Mouse (Mus musculus) retina, postnatal 1 day (tissue): ENCODE data around the gene Ift52.

Experiments
- DNase-seq: peaks from one replicate; pipeline ENCODE4 v3.0.0-alpha.2; 2012

Gene Ift52

DNA sequence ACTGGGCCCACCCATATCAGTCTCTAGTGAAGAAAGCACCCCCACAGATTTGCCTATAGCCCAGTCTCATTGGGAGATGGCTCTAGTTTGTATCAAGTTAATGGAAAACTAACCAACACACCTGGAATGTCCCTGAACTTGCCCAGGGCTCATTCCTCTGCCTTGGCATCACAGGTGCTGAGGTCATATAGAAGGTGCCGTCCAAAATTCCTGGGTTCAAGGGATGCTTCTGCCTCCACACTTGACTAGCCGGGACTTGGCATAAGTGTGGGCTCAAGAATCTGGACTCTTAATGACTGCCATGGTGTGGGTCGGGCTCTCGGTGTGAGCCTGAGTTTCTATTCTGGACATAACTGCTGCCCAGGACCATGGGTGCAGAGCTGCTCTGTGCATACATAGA is 61.9 kb downstream of the Ift52 start:
- DNase-seq = no peak

GRCm38 (mm10) chr2:163082591-163082990 is 65.4 kb downstream of the Ift52 start:
- no peak for DNase-seq

DNA sequence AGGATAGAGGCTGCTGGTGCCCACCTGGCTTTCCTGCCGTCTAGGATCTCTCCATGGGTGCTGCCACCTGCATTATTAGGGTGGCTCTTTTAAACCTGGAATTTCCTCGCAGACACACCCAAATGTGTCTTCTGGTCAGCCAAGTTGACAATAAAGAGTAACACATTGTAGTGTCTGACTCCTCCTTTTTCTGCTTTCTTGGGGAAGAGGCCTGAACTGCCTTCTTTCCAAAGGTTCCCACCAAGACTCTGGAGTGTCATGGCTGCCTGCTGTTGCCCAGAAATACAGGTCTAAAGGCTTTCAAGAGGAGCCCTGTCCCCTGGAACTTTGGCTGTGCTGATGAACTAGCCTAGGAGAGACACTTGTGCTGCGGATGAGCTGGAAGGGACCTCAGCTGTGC is 67.4 kb downstream of the Ift52 start:
- DNase-seq = no peak

GRCm38 (mm10) chr2:163085047-163085446 is 67.9 kb downstream of the Ift52 start:
- DNase-seq = no peak

DNA sequence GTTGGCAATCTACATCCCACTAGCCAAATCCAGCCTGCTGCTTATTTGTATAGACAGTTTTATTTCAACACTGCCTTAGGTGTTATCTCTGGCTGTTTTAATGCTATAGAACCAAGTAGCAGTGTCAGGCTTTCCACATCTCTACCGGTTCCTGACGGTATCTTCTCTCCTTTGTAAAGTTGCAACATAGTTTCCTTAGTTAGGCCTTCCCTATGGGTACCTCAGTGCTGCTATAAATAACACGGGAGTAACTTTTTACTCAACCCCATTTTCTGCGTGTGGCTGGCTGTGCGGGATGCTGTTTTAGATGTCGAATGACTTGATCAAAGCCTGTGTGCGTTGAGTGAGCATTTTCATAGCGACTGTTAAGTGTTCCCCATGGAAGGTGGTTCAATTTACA is 69.4 kb downstream of the Ift52 start:
- no peak for DNase-seq

DNA sequence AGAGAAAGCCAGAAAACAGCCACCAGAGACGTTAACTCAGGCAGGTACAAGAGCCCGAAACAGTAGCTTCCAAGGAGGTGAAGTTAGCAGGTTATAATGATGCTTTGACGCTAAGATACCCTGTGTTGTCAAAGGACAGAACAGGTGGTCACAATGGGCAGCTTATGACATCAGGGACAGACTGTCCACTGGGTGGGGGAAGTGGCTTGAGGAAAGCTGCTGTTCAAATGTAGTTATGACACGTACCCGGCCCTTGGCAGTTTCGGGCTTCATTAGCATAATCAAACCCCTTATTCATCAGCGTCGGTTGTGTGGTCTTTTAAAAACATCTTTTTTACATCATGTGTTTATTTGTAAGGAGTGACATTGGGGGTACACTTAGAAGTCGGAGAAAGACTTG is 70.6 kb downstream of the Ift52 start, which contains the start of gene Gtsf1l:
Gtsf1l (minus strand) TSS at position 128 of the 400 bp plus-strand sequence.
- no peak for DNase-seq

GRCm38 (mm10) chr2:163089475-163090123 is 72.4 kb downstream of the Ift52 start:
- no peak for DNase-seq

DNA sequence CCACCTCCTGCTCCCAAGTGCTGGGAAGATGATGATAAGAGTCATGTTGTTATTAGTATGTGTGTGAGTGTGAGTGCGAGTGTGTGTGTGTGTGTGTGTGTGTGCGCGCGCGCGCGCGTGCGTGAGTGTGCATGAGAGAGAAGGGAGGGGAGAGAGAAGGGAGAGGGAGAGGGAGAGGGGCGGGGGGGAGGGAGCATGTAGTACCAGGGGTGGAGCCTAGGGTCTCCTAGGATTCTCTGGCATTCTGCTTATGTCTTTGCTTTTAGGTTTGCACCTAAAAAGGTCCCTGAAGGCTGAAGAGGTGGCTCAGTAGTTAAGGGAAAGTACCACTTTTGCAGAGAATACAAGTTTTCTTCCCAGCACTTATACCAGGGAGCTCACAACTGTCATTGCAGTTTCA is 77.8 kb downstream of the Ift52 start:
- no peak for DNase-seq
